Mouse (Mus musculus) small intestine, adult 10 weeks (tissue): ENCODE measurements around the gene Gm12258. TPM values are rescaled to one million over a fixed set of nuclear protein-coding genes. Genes with fewer than 3 reads are reported as not detected.

Experiments
- polyA plus RNA-seq: library from polyadenylated mRNA; stranded (reverse); fragments of 350-450 nt; fragmentation: Illumina TruSeq; extraction: RNeasy Lipid Tissue Mini Kit (QIAGEN cat#74804); gene quantifications from one replicate; pipeline ENCODE4 v1.2.3, GENCODE M21; 2014; ENCODE audit warnings: low replicate concordance

Gene Gm12258
- 7.5 TPM for polyA plus RNA-seq

DNA sequence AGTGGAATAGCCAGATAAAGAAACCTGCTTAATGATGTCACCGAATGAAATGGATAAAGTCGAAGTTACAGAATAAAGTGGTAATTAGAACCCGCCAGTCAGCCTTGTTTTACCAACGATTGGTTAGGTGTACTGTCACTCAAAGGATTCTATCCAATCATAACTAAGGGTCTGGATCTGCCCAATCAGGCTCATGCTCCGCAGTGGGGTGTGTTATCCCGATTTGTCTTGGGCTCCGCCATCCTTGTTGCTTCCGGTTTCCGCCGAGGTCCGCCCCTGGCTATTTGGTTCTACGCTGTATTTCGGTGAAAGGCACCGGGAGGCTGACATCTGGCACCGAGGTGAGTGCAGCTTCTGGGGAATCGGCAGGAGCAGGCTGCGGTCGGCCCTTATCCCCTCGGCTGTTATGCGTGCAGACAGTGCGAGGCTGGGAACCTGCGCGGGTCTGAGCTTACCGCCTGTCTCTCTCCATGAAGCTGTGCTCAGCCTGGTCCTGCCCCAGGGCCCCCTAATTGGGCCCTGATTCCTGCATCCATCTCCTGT, at the start of gene Gm12258:
Gene Gm12258, plus strand, starts transcription at position 240 of the 543 bp plus-strand sequence.

GRCm38 (mm10) chr11:58801558-58802228, 45.3 kb upstream of the Gm12258 start, which contains the start of gene Fam183b:
Fam183b (minus strand) TSS chr11:58801960.

DNA sequence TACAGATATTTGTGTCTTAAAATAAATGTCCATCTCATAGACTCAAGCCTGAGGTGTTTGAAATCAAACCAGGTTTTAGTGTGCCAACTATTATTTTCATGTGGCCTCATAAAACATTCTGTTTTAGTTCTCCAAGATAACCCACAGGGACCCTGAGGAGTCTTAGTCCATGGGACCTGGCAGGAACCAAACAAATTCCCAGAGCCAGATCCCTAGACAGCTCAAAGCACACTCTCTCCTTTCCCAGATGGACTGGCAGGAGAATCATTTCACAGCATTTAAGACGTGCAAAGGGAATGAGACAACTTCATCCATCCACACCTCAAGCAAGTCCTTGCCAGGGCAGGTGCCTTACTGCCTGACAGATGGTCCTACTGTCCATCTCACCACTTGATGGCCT, 32.3 kb upstream of the Gm12258 start, which contains the start of gene Olfr313:
Gene Olfr313, plus strand, starts transcription at position 301 of the 400 bp plus-strand sequence.

GRCm38 (mm10) chr11:58828937-58829336, 18.0 kb upstream of the Gm12258 start, which contains the start of gene Olfr312:
Olfr312 (plus strand) TSS chr11:58829237.

DNA sequence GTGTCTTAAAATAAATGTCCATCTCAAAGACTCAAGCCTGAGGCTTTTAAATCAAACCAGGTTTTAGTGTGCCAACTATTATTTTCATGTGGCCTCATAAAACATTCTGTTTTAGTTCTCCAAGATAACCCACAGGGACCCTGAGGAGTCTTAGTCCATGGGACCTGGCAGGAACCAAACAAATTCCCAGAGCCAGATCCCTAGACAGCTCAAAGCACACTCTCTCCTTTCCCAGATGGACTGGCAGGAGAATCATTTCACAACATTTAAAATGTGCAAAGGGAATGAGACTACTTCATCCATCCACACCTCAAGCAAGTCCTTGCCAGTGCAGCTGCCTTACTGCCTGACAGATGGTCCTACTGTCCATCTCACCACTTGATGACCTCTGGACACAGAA, 8.0 kb upstream of the Gm12258 start, which contains the start of gene Olfr311:
Gene Olfr311, plus strand, starts transcription at position 301 of the 400 bp plus-strand sequence.

DNA sequence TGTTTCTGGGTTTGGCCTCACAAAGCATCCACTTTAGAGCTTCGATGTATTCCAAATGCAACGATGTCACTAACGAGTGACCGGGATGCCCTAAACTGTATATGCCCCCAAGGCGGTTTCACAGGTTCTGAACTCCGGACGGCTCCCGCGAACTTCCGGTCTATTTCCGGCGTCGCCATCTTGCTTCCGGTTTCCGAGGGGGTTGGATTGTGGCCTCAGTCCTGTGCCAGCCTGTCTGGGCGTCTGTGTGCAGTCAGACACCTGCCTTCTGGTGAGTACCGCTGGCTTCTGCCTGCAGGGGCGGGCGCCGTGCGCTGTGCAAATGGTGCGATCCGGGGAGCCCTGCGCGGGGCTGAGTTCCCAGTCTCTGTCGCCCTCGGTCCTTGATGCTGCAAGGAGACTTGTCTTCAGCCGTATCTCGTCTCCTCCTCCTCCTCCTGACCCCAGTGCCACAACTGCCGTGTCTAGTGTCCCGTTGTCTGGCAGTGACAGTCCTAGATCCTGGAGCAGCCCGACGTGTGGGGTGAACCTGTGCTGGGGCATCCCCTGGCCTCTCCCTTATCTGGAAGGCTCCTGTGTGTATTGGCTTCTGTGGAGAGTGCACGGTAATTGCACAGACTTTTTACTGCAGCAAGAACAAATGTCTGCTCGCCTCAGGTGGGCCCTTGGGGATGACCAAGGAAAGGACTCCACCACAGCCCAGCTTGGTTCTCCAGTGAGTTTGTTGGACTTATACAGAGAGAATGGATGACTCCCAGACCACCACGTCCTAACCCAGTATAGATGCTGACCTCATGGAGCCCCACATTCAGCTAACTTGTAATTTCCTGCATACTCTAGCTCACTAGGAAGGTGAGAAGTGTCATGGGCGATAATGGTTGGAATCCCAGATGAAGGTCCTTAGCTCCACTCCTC, 20.3 kb downstream of the Gm12258 start, which contains the start of gene 2810021J22Rik:
Gene 2810021J22Rik, plus strand, starts transcription at position 178 of the 915 bp plus-strand sequence.

DNA sequence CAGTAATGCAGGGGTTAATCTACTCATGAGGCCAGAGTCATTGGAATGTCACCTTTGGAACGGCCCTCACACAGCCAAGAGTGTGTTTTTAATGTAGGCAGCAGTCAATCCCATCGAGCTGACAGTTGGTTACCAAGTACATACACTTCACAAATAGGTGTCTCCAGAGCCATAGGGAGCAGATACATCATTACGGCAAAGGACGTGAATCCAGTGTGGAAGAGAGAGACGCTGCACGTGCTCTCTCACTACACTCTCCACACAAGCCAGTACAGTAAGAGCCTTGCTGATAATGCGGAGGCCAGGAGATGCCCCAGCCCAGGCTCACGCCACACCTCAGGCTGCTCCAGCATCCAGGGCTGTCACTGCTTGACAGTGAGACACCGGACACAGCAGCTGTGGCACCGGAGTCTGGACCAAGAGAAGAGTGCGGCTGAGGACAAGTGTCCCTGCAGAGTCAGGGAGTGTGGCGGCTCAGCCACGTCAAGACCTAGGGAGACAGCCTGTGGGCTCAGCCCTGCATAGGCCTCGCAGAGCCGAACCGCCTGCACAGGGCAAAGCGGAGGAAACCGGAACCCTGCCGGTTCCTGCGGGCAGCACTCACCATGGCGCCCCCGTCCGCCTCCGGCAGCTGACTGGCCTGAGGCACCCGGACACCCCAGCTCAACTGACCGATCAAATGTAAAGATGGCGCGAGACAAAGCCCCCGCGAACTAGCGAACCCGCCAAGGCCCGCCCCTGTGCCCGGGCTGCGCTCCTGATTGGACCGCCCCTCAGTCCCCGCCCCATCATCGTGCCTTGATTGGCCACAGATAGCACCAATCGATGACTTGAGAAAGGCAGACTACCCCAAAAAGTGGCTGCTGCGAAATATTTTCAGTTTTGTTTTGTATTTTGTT, 56.8 kb downstream of the Gm12258 start, which contains the start of gene Zfp39:
Gene Zfp39, minus strand, starts transcription at position 715 of the 899 bp plus-strand sequence.

Other genes with a start within 250 kb of the Gm12258 start
- gene 2210407C18Rik, start 231.1 kb upstream of the Gm12258 start, polyA plus RNA-seq = 1,849 TPM
- gene Olfr323, start 216.7 kb upstream of the Gm12258 start, polyA plus RNA-seq = not detected
- not detected for gene Trim58, start 206.7 kb upstream of the Gm12258 start, polyA plus RNA-seq
- not detected for gene Olfr322, start 188.4 kb upstream of the Gm12258 start, polyA plus RNA-seq
- not detected for gene Olfr320, start 166.1 kb upstream of the Gm12258 start, polyA plus RNA-seq
- gene Olfr319, start 148.0 kb upstream of the Gm12258 start, polyA plus RNA-seq = not detected
- not detected for gene Olfr318, start 123.1 kb upstream of the Gm12258 start, polyA plus RNA-seq
- not detected for gene Olfr317, start 107.9 kb upstream of the Gm12258 start, polyA plus RNA-seq
- not detected for gene Olfr316, start 94.4 kb upstream of the Gm12258 start, polyA plus RNA-seq
- gene Olfr315, start 74.0 kb upstream of the Gm12258 start, polyA plus RNA-seq = not detected
- gene Olfr314, start 64.2 kb upstream of the Gm12258 start, polyA plus RNA-seq = not detected
- gene Fam183b, start 45.2 kb upstream of the Gm12258 start, polyA plus RNA-seq = 3.0 TPM
- gene Olfr313, start 32.2 kb upstream of the Gm12258 start, polyA plus RNA-seq = not detected
- gene Olfr312, start 17.9 kb upstream of the Gm12258 start, polyA plus RNA-seq = not detected
- gene Olfr311, start 7.9 kb upstream of the Gm12258 start, polyA plus RNA-seq = not detected
- 7.6 TPM for gene 2810021J22Rik, start 20.1 kb downstream of the Gm12258 start, polyA plus RNA-seq
- gene Zfp39, start 57.1 kb downstream of the Gm12258 start, polyA plus RNA-seq = 1.9 TPM
- gene Btnl10, start 70.8 kb downstream of the Gm12258 start, polyA plus RNA-seq = not detected
- 3.1 TPM for gene Rnf187, start 91.8 kb downstream of the Gm12258 start, polyA plus RNA-seq
- not detected for gene Hist3h2ba, start 101.8 kb downstream of the Gm12258 start, polyA plus RNA-seq
- 8.1 TPM for gene Hist3h2a, start 107.5 kb downstream of the Gm12258 start, polyA plus RNA-seq
- not detected for gene Trim17, start 107.5 kb downstream of the Gm12258 start, polyA plus RNA-seq
- 1.6 TPM for gene Trim11, start 130.9 kb downstream of the Gm12258 start, polyA plus RNA-seq